Mouse (Mus musculus): Measurements from ENCODE around the gene Rbm45. TPM values are rescaled to one million over a fixed set of nuclear protein-coding genes. Genes with fewer than 3 reads are reported as not detected.
A peak's percentile ranks its signal among the peaks of the same experiment; 100 is the strongest.

The Rbm45 gene
- polyA plus RNA-seq, 1 experiment = 8.9 TPM

DNA sequence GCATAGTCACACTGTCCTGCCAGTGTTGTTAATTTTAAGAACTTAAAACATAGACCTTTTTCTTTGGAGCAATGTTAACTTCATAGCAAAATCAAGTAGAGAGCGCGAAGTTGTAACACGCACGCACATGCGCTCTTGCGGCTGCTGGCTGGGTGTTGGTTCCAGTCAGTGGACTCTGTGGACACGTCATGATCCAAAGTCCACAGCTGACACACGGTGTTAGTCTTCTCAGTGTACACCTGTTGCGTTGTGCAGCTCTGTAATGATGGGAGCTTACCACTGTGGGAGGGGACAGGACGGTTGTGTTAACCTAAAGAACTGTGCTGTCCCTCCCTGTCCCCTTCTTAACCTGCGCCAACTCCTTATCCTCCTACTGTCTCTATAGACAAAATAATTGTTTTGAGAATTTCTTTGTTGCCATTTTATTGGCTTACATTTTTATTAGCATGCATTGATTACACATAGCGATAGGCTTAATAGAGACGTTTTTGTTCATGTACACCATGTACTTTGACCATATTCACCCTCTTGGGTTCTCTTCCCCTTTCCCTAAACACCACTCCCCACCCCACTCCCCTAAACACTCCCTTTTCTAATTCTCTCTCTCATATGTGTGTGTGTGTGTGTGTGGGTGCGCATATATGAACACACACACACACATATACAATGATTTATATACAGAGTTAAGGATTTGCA is 47.8 kb downstream of the Rbm45 start:
- Histone ChIP-seq H3K4me1 (ENCODE audit: control insufficient read depth, insufficient read depth, low read length) (peaks cover 10% of the 10 kb centered on the region; the same call in 1 of the 2 replicates), H3K4me3 (ENCODE audit: insufficient read depth, low read depth, low read length) (no peak overlapping the region), H3K36me3 (ENCODE audit: control insufficient read depth, insufficient read depth, low read length) (no peaks in the 10 kb centered on the region), H3K27me3 (replicated peaks; ENCODE audit: control insufficient read depth, insufficient read depth, low read length) (no peaks in the 10 kb centered on the region), H3K27ac (ENCODE audit: insufficient read depth, low read depth, low read length) (no peak overlapping the region)
- DNase-seq = peak; percentile 78
- TF ChIP-seq POLR2A (IDR thresholded peaks at IDR 0.05; ENCODE audit: low read depth, low read length) (no peak), CTCF (conservative IDR thresholded peaks at IDR 0.05; ENCODE audit: insufficient read depth, insufficient read length, low read depth, low read length) (no peak)
- 74% methylated on average over 14 of the region's 14 CpGs for WGBS

DNA sequence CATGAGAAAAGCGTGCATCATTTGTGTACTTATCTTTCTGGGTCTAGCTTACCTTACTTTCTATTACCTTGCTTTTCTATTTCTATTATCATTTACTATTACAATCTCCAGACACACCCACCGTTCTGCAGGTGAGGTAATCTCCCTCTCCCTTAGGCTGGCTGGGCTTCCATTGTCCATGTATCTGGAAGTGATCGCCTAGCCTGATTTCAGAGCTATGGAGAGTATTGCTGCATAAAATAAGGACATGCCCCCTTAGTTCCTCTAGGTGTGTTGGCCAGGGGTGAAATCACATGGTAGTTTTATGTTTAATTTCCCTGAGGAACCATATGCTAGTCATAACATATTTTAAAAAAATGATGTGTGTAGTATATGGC is 48.3 kb downstream of the Rbm45 start:
- no peak for DNase-seq
- no peaks in the 10 kb centered on the region for H3K27me3 ChIP-seq (replicated peaks; ENCODE audit: control insufficient read depth, insufficient read depth, low read length)
- no peaks in the 10 kb centered on the region for H3K36me3 ChIP-seq (ENCODE audit: control insufficient read depth, insufficient read depth, low read length)
- whole genome bisulfite sequencing = 95% methylated on average over 3 of the region's 3 CpGs
- peaks cover 10% of the 10 kb centered on the region; the same call in 1 of the 2 replicates for H3K4me1 ChIP-seq (ENCODE audit: control insufficient read depth, insufficient read depth, low read length)
- no peak overlapping the region for H3K4me3 ChIP-seq (ENCODE audit: insufficient read depth, low read depth, low read length)
- H3K27ac ChIP-seq (ENCODE audit: insufficient read depth, low read depth, low read length) = no peak overlapping the region
- no peak for TF ChIP-seq CTCF (conservative IDR thresholded peaks at IDR 0.05; ENCODE audit: insufficient read depth, insufficient read length, low read depth, low read length)
- TF ChIP-seq POLR2A (IDR thresholded peaks at IDR 0.05; ENCODE audit: low read depth, low read length) = no peak

DNA sequence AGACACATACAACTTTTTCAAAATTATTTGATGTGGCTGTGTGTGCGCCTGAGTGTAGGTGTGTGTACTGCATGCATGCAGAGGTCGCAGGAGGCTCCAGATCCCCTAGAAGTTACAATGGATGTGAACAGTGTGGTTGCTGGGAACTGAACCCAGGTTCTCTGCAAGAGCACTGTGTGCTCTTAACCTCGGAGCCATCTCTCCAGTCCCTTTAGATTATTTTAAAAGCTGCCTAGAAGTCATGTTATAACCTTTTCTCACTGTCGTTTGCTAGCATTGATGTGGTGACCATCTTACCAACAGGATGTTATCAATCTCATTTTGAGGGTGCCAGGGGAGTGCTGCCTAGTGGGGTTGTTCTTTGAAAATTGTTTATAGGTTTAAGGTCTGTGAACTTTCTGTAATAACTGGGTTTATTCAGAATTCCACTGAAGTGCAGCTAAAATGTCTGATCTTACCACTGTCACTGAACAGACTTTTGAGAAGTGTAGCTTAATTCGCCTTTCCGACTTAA is 51.7 kb downstream of the Rbm45 start:
- Histone ChIP-seq H3K36me3 (ENCODE audit: control insufficient read depth, insufficient read depth, low read length) (no peaks in the 10 kb centered on the region), H3K27ac (ENCODE audit: insufficient read depth, low read depth, low read length) (no peak overlapping the region), H3K4me3 (ENCODE audit: insufficient read depth, low read depth, low read length) (no peak overlapping the region), H3K4me1 (ENCODE audit: control insufficient read depth, insufficient read depth, low read length) (peaks cover 7% of the 10 kb centered on the region; the same call in 1 of the 2 replicates), H3K27me3 (replicated peaks; ENCODE audit: control insufficient read depth, insufficient read depth, low read length) (no peaks in the 10 kb centered on the region)
- 81% methylated on average over 6 of the region's 6 CpGs for WGBS
- no peak for TF ChIP-seq CTCF (conservative IDR thresholded peaks at IDR 0.05; ENCODE audit: insufficient read depth, insufficient read length, low read depth, low read length)
- TF ChIP-seq POLR2A (IDR thresholded peaks at IDR 0.05; ENCODE audit: low read depth, low read length) = no peak
- no peak for DNase-seq

DNA sequence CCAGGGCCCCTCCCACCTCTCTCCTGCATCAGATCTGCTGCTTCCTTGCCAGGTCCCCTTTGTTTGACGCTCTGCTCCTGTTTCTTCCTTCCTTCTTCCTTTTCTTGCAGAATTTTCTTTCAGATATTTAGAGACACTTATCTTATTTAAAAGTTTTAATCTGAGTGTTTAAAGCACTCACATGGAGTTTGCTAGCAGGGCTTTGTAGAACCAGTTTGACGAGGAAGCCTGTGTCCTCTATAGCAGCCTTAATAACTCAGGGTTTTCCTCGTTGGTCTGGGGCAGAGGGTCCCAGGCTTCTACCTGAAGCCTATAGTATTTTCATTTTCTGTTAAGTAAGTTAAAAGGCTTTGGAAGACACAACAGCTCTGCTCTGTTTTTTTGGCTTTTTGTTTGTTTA is 57.0 kb downstream of the Rbm45 start:
- no peaks in the 10 kb centered on the region for H3K27me3 ChIP-seq (replicated peaks; ENCODE audit: control insufficient read depth, insufficient read depth, low read length)
- no peak overlapping the region for H3K4me3 ChIP-seq (ENCODE audit: insufficient read depth, low read depth, low read length)
- H3K4me1 ChIP-seq (ENCODE audit: control insufficient read depth, insufficient read depth, low read length) = peaks cover 10% of the 10 kb centered on the region
- no peak overlapping the region for H3K27ac ChIP-seq (ENCODE audit: insufficient read depth, low read depth, low read length)
- no peak for DNase-seq
- 61% methylated on average over 3 of the region's 3 CpGs for WGBS
- no peaks in the 10 kb centered on the region for H3K36me3 ChIP-seq (ENCODE audit: control insufficient read depth, insufficient read depth, low read length)
- TF ChIP-seq POLR2A (IDR thresholded peaks at IDR 0.05; ENCODE audit: low read depth, low read length) (no peak), CTCF (conservative IDR thresholded peaks at IDR 0.05; ENCODE audit: insufficient read depth, insufficient read length, low read depth, low read length) (no peak)

DNA sequence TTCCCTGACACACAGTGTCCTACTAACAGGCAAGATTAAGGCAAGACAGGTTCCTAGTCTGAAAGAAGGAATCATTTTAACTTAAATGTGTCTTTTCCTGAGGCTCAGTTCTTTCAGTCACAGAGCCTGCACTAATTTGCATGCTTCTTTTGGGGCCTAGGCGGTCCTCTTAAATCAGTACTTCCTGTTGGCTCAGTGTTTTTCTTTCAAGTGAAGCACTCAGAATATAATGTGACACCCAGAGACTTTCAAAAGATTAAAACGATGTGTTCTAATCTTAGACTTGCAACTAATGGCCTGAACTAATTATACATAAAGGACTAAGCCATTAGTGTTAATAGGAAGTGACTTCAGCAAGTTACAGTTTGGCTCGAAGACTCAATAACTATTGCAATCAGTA is 59.5 kb downstream of the Rbm45 start:
- H3K36me3 ChIP-seq (ENCODE audit: control insufficient read depth, insufficient read depth, low read length) = no peaks in the 10 kb centered on the region
- WGBS = 34% methylated on average over 3 of the region's 3 CpGs
- H3K4me1 ChIP-seq (ENCODE audit: control insufficient read depth, insufficient read depth, low read length) = peaks cover 12% of the 10 kb centered on the region
- TF ChIP-seq CTCF (conservative IDR thresholded peaks at IDR 0.05; ENCODE audit: insufficient read depth, insufficient read length, low read depth, low read length) (no peak), POLR2A (IDR thresholded peaks at IDR 0.05; ENCODE audit: low read depth, low read length) (no peak)
- H3K27me3 ChIP-seq (replicated peaks; ENCODE audit: control insufficient read depth, insufficient read depth, low read length) = no peaks in the 10 kb centered on the region
- no peak for DNase-seq
- no peak overlapping the region for H3K27ac ChIP-seq (ENCODE audit: insufficient read depth, low read depth, low read length)
- no peak overlapping the region for H3K4me3 ChIP-seq (ENCODE audit: insufficient read depth, low read depth, low read length)

DNA sequence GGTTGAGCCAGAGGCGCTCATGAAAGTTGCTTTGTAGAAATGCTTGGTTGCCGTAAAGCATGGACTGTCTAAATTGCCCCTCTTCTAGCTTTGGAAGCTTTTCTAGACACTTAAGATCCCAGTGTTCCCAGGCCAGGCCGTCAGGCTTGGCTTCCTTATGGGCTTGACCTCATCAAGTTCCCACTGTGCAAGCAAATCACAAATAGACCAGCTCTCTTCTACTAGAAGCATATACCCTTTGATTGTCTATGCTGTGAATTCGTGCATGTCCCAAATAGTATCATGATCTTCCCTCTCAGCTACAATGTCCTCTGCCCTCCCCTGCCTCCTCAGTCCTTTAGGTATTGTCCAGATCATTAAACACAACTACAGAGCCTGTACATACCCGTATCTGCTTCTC is 60.1 kb downstream of the Rbm45 start:
- DNase-seq = no peak
- Histone ChIP-seq H3K4me3 (ENCODE audit: insufficient read depth, low read depth, low read length) (no peak overlapping the region), H3K27ac (ENCODE audit: insufficient read depth, low read depth, low read length) (no peak overlapping the region), H3K27me3 (replicated peaks; ENCODE audit: control insufficient read depth, insufficient read depth, low read length) (no peaks in the 10 kb centered on the region), H3K4me1 (ENCODE audit: control insufficient read depth, insufficient read depth, low read length) (peaks cover 15% of the 10 kb centered on the region), H3K36me3 (ENCODE audit: control insufficient read depth, insufficient read depth, low read length) (no peaks in the 10 kb centered on the region)
- TF ChIP-seq CTCF (conservative IDR thresholded peaks at IDR 0.05; ENCODE audit: insufficient read depth, insufficient read length, low read depth, low read length) = no peak
- no peak for TF ChIP-seq POLR2A (IDR thresholded peaks at IDR 0.05; ENCODE audit: low read depth, low read length)
- WGBS = 79% methylated on average over 5 of the region's 5 CpGs

DNA sequence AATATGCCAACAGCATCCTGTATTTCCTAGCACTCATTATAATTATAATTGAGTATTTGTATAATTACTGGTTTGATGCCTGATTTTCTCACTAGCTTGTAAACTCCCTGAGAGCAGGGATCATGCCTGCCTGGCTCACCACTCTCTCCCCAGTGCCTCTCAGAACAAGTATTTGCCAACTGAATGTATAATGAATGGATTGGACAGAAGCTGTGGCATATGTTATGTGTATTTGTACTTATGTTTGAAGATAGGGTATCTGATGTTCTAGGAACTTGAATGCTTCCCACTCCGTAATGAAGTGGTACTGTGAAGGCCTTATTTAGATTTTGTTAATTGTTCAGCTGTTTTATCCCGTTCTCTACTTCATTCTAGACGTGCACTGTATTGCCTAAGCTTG is 60.8 kb downstream of the Rbm45 start:
- no peaks in the 10 kb centered on the region for H3K36me3 ChIP-seq (ENCODE audit: control insufficient read depth, insufficient read depth, low read length)
- H3K27me3 ChIP-seq (replicated peaks; ENCODE audit: control insufficient read depth, insufficient read depth, low read length) = no peaks in the 10 kb centered on the region
- H3K4me3 ChIP-seq (ENCODE audit: insufficient read depth, low read depth, low read length) = no peak overlapping the region
- TF ChIP-seq POLR2A (IDR thresholded peaks at IDR 0.05; ENCODE audit: low read depth, low read length) (no peak), CTCF (conservative IDR thresholded peaks at IDR 0.05; ENCODE audit: insufficient read depth, insufficient read length, low read depth, low read length) (no peak)
- no peak overlapping the region for H3K27ac ChIP-seq (ENCODE audit: insufficient read depth, low read depth, low read length)
- 97% methylated on average over 3 of the region's 3 CpGs for WGBS
- DNase-seq = no peak
- peaks cover 19% of the 10 kb centered on the region for H3K4me1 ChIP-seq (ENCODE audit: control insufficient read depth, insufficient read depth, low read length)

Other genes with a start within 250 kb of the Rbm45 start
- 0.83 and 0.95 TPM in 2 replicates for gene Pde11a, start 31.2 kb upstream of the Rbm45 start, polyA plus RNA-seq (2012; rRNA removed)
- gene Cyct, start 9.5 kb upstream of the Rbm45 start, polyA plus RNA-seq (2012; rRNA removed) = not detected in 2 replicates
- gene Osbpl6, start 36.5 kb downstream of the Rbm45 start, polyA plus RNA-seq (2012; rRNA removed) = 35.1 and 41.2 TPM in 2 replicates